Mouse (Mus musculus) thymus, adult 2 months (tissue): Measurements from ENCODE around the gene Ppara. TPM values are rescaled to one million over a fixed set of nuclear protein-coding genes. Genes with fewer than 3 reads are reported as not detected.

Experiments
- DNase-seq: peaks from one replicate; pipeline ENCODE4 v3.0.0; 2021
- H3K27ac ChIP-seq: fragments of 200-500 bp; 2 replicates; pipeline ENCODE4 v1.5.1; 2012; ENCODE audit warnings: low read length, control low read depth; ENCODE audit not compliant: control insufficient read depth, insufficient read depth
- H3K27me3 ChIP-seq: fragments of 200-500 bp; 2 replicates; pipeline ENCODE4 v1.6.1; 2012; ENCODE audit warnings: mild to moderate bottlenecking, low read length, moderate library complexity, mixed read lengths; ENCODE audit not compliant: control insufficient read depth, insufficient read depth
- H3K36me3 ChIP-seq: fragments of 200-500 bp; 2 replicates; pipeline ENCODE4 v1.6.1; 2012; ENCODE audit warnings: mild to moderate bottlenecking, low read length, moderate library complexity; ENCODE audit not compliant: control insufficient read depth, insufficient read depth
- H3K4me1 ChIP-seq: fragments of 200-500 bp; replicated peaks from 2 replicates; pipeline ENCODE4 v1.6.1; 2012; ENCODE audit warnings: low read length; ENCODE audit not compliant: control insufficient read depth, insufficient read depth
- H3K4me3 ChIP-seq: fragments of 200-500 bp; 2 replicates; pipeline ENCODE4 v1.5.1; 2012; ENCODE audit warnings: mild to moderate bottlenecking, low read length, control low read depth, moderate library complexity; ENCODE audit not compliant: control insufficient read depth, insufficient read depth
- CTCF ChIP-seq: fragments of 200-500 bp; IDR thresholded peaks from 2 replicates; pipeline ENCODE4 v1.5.1; 2012; ENCODE audit warnings: mild to moderate bottlenecking, control low read depth, low read length, moderate library complexity, borderline replicate concordance; ENCODE audit not compliant: control insufficient read depth, poor library complexity, insufficient read depth; ENCODE audit errors: extremely low read depth
- POLR2A ChIP-seq: fragments of 200-500 bp; IDR thresholded peaks from 2 replicates; pipeline ENCODE4 v1.6.1; 2012; ENCODE audit warnings: mild to moderate bottlenecking, low read length, control low read depth, moderate library complexity; ENCODE audit not compliant: control insufficient read depth, poor library complexity, insufficient read depth; ENCODE audit errors: extremely low read depth
- WGBS: fragments of 180-500 bp; shearing (Covaris S2); methylation state at CpG from one replicate; pipeline ENCODE4 v1.1.7; 2018; 5-methylcytosine and 5-hydroxymethylcytosine counted together
- polyA plus RNA-seq: library from polyadenylated mRNA; depleted of rRNA; stranded (reverse); fragments of >200 nt; gene quantifications from 2 replicates; pipeline ENCODE4 v1.2.3, GENCODE M21; 2012

Gene Ppara
- polyA plus RNA-seq, 1 experiment: 1.9 TPM

DNA sequence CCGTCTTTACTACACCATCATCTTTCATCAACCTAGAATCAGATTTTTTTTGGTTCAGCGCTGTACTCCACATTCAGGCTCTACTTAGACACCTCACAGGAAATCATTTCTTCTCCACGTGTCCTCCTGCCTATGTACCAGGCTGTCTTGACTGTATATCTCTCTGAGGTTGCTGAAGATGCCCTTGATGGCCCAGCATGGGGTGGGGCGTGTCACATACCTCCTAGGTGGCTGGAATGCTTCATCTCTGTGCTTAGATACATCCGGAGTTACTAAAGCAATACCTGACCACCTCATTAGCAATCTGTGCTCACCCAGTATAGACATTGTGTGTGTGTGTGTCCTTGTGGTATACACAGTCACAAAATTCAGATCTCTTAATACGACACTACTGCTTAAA lies 60.7 kb downstream of the Ppara start:
- H3K27me3 ChIP-seq: no peaks in the 10 kb centered on the region
- peaks cover 7% of the 10 kb centered on the region; the same call in 1 of the 2 replicates for H3K4me1 ChIP-seq
- no peaks in the 10 kb centered on the region for H3K36me3 ChIP-seq

DNA sequence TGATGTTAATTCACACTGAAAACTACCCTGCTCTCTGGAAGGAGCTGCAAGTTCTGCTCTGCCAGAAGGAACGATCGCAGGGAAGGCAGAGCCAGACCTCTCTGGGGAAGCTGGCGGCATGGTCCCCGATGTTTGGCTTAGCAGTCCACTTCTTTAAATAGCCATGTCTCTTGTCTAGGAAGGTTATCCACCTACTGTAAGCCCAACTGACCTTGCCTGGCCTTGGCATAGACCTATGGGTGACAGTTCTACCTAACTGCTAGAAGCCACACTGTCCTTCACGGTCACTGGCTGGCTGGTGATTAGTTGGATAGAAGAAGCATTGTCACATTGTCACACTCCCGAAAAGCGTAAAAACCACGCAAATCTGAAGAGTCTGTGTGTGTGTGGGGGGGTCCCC lies 63.9 kb downstream of the Ppara start:
- DNase-seq: no peak
- H3K36me3 ChIP-seq: no peaks in the 10 kb centered on the region

More for the DNA sequence above, 60.7 kb downstream of the Ppara start:
- no peak overlapping the region for H3K27ac ChIP-seq
- DNase-seq: no peak
- TF ChIP-seq POLR2A: no peak
- TF ChIP-seq CTCF: no peak
- no peak overlapping the region for H3K4me3 ChIP-seq
- 82% methylated on average over 6 of the region's 6 CpGs for WGBS

DNA sequence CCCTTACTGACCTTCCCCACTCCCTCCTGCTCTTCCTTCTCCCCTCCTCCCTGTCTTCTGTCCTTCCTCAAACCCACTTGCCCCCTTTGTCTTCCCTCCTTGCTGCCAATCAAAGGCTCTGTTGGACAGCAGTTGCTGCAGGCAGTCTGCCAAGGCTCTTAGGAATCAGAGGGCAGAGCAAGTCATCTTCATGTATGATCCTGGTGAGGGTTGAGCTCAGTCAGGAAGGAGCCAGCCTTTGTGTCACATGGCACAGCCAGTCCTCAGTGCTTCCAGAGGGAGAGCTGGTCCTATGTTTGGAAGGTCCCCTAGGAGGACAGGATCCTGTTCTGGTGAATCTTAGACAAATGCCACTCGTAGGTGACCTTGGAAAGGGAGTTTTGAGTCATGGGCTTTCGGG lies 68.1 kb downstream of the Ppara start:
- TF ChIP-seq POLR2A (no peak), CTCF (no peak)
- no peak for DNase-seq
- H3K4me1 ChIP-seq: peaks cover 8% of the 10 kb centered on the region
- no peaks in the 10 kb centered on the region for H3K27me3 ChIP-seq
- 88% methylated on average over 2 of the region's 2 CpGs for WGBS
- no peak overlapping the region for H3K27ac ChIP-seq
- no peaks in the 10 kb centered on the region for H3K36me3 ChIP-seq
- H3K4me3 ChIP-seq: no peak overlapping the region

More for the DNA sequence above, 63.9 kb downstream of the Ppara start:
- no peaks in the 10 kb centered on the region for H3K27me3 ChIP-seq
- 93% methylated on average over 8 of the region's 8 CpGs for WGBS
- no peak overlapping the region for H3K4me3 ChIP-seq
- H3K4me1 ChIP-seq: no peaks in the 10 kb centered on the region
- TF ChIP-seq CTCF: no peak
- TF ChIP-seq POLR2A: no peak
- no peak overlapping the region for H3K27ac ChIP-seq

GRCm38 (mm10) chr15:85806886-85807285 lies 72.1 kb downstream of the Ppara start:
- 93% methylated on average over 4 of the region's 4 CpGs for WGBS
- peaks cover 35% of the 10 kb centered on the region for H3K4me1 ChIP-seq
- H3K4me3 ChIP-seq: no peak overlapping the region
- no peak for TF ChIP-seq POLR2A
- TF ChIP-seq CTCF: no peak
- no peaks in the 10 kb centered on the region for H3K27me3 ChIP-seq
- H3K27ac ChIP-seq: no peak overlapping the region
- H3K36me3 ChIP-seq: no peaks in the 10 kb centered on the region
- no peak for DNase-seq

DNA sequence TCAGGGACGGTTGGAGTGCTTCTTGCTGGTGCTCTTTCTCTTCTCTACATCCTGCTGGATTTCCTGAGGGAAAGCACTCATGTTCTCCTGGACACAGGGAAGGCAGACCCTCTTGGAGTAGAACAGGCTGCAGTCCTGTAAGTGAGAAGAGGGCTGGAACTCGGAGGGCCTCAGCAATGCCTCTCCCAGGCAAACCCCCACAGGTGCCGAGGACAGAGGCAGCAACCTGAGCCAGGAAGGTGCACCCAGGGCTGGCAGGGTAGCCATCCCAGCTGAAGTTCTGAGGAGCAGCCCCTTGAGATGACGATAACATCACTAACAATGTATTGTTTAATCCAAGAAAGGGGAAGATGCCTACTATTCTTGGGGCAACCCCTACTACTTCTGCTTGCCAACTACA lies 72.6 kb downstream of the Ppara start:
- peaks cover 36% of the 10 kb centered on the region for H3K4me1 ChIP-seq
- no peaks in the 10 kb centered on the region for H3K36me3 ChIP-seq
- 94% methylated on average over 4 of the region's 4 CpGs for WGBS
- H3K4me3 ChIP-seq: no peak overlapping the region
- H3K27me3 ChIP-seq: no peaks in the 10 kb centered on the region
- TF ChIP-seq POLR2A: no peak
- no peak for TF ChIP-seq CTCF
- no peak for DNase-seq
- H3K27ac ChIP-seq: peak overlapping the region; percentile 96

DNA sequence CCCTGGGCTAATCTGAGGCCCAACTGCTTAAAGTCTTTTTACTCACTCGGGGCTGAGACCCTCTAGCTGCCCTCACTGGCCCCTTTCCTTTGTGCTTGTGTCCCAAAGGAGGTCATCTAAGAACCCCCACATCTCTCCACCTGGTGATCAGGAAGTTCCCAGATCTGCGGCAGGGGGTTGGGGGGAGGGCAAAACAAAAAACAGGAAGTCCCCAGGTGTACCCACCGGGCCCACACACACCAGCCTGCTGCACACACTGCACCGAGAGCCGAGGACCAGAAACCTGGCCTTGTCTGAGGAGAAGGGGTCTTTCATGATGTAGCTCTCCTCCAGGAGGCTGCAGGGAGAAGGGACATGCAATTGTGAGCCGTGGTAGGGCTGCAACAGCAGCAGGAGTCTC lies 73.2 kb downstream of the Ppara start:
- WGBS: 27% methylated on average over 6 of the region's 6 CpGs

DNA sequence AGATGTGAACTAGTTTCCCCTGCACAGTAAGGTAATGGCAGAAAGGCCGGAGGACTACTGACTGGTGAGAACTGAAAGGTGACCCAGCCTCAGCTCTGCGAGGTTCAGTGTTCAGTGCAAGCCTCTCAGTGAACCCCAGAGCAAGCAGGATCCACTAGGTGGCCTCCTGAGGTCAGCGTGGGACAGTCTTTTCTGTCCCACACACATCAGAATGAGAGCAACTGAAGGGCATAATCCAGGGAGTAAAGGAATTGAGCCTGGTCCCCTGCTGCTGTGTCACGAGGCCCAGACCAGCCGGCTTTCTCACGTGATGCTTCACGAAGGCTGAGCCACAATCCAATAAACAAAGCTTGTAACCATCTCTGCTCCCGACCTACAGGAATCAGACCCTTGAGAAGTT lies 73.7 kb downstream of the Ppara start:
- TF ChIP-seq POLR2A (no peak), CTCF (no peak; the same call in 1 of the 2 replicates)
- no peak for DNase-seq
- H3K27ac ChIP-seq: peak overlapping the region; percentile 96
- H3K4me3 ChIP-seq: peak overlapping the region; percentile 31
- peaks cover 36% of the 10 kb centered on the region for H3K4me1 ChIP-seq
- WGBS: 91% methylated on average over 8 of the region's 8 CpGs
- no peaks in the 10 kb centered on the region for H3K27me3 ChIP-seq
- no peaks in the 10 kb centered on the region for H3K36me3 ChIP-seq

More for the DNA sequence above, 73.2 kb downstream of the Ppara start:
- Histone ChIP-seq H3K36me3 (no peaks in the 10 kb centered on the region), H3K4me1 (peaks cover 36% of the 10 kb centered on the region), H3K4me3 (peak overlapping the region; percentile 31), H3K27me3 (no peaks in the 10 kb centered on the region), H3K27ac (peak overlapping the region; percentile 96)
- no peak for DNase-seq
- TF ChIP-seq CTCF (no peak), POLR2A (0 out of 2 replicates have a peak, but pooled peaks have one; percentile 37)
